Mouse (Mus musculus) ES-E14 (cell line): ENCODE measurements around the gene Vcp. TPM values are rescaled to one million over a fixed set of nuclear protein-coding genes. Genes with fewer than 3 reads are reported as not detected.

Source experiments
- DNase-seq: peaks from one replicate; pipeline ENCODE4 v3.0.0-alpha.2; 2013; ENCODE audit warnings: low read depth, low spot score
- H3K27ac ChIP-seq: 2 replicates; pipeline ENCODE4 v1.5.1; 2012; ENCODE audit warnings: low read depth, mild to moderate bottlenecking, low read length, moderate library complexity, mixed read lengths; ENCODE audit not compliant: poor library complexity, insufficient read depth, severe bottlenecking
- H3K36me3 ChIP-seq: 2 replicates; pipeline ENCODE4 v1.6.1; 2012; ENCODE audit warnings: mild to moderate bottlenecking, low read length, moderate library complexity, mixed read lengths; ENCODE audit not compliant: control insufficient read depth, poor library complexity, insufficient read depth, severe bottlenecking
- H3K4me1 ChIP-seq, 2 experiments: fragments of 150-350 bp in 1 of 2; sonication (generic) in 1 of 2; 2 replicates each; pipeline ENCODE4 v1.6.1; 2012; ENCODE audit warnings: low read length in 2 of 2, mild to moderate bottlenecking in 1 of 2, mixed read lengths in 1 of 2; ENCODE audit not compliant: control insufficient read depth in 2 of 2, insufficient read depth in 2 of 2, poor library complexity in 1 of 2
- H3K4me3 ChIP-seq, 2 experiments: fragments of 150-350 bp in 1 of 2; sonication (generic) in 1 of 2; 2 replicates each; pipeline ENCODE4 v1.5.1; 2012; ENCODE audit warnings: low read length in 2 of 2, low read depth in 1 of 2, mild to moderate bottlenecking in 1 of 2, mixed read lengths in 1 of 2; ENCODE audit not compliant: insufficient read depth in 1 of 2, poor library complexity in 1 of 2, severe bottlenecking in 1 of 2
- H3K9ac ChIP-seq: 2 replicates; pipeline ENCODE4 v1.6.1; 2012; ENCODE audit warnings: low read depth, mild to moderate bottlenecking, low read length, mixed read lengths; ENCODE audit not compliant: poor library complexity, insufficient read depth, severe bottlenecking
- H3K9me3 ChIP-seq: fragments of 150-350 bp; sonication (generic); 2 replicates; pipeline ENCODE4 v1.6.1; 2012; ENCODE audit warnings: low read depth, mild to moderate bottlenecking, low read length; ENCODE audit not compliant: control insufficient read depth, insufficient read depth
- CHD2 ChIP-seq: IDR thresholded peaks from 2 replicates; pipeline ENCODE4 v1.6.1; 2014; ENCODE audit warnings: mild to moderate bottlenecking, low read depth, low read length, inconsistent platforms
- HCFC1 ChIP-seq: IDR thresholded peaks from 2 replicates; pipeline ENCODE4 v1.6.1; 2012; ENCODE audit warnings: low read length, inconsistent platforms, borderline replicate concordance; ENCODE audit not compliant: insufficient read depth
- MAFK ChIP-seq: IDR thresholded peaks from 2 replicates; pipeline ENCODE4 v1.6.1; 2014; ENCODE audit warnings: mild to moderate bottlenecking, low read depth, low read length, inconsistent platforms; ENCODE audit not compliant: insufficient read depth
- ZC3H11A ChIP-seq: IDR thresholded peaks from 2 replicates; pipeline ENCODE4 v1.6.1; 2012; ENCODE audit warnings: low read depth, mild to moderate bottlenecking, inconsistent platforms, low read length, borderline replicate concordance
- ZNF384 ChIP-seq: IDR thresholded peaks from 2 replicates; pipeline ENCODE4 v1.6.1; 2012; ENCODE audit warnings: low read depth, low read length, inconsistent platforms
- in situ Hi-C, 2 experiments: fragments of 600-800 bp; cut with MboI; formaldehyde crosslinking; loops; one replicate each; pipeline ENCODE4 v1.15.1; 2025; ENCODE audit warnings: low sequenced_read_pairs in 2 of 2, inconsistent platforms in 1 of 2; ENCODE audit not compliant: unreplicated experiment in 2 of 2
- total RNA-seq: library from RNA; depleted of rRNA; stranded (reverse); fragments of 300-350 nt; gene quantifications from 2 replicates; pipeline ENCODE4 v1.2.3, GENCODE M21; 2012

Gene Vcp
- total RNA-seq, 1 experiment = 267 TPM

- no peaks in the 10 kb centered on the region for H3K9me3 ChIP-seq
- in situ Hi-C loops = no loop called here
- TF ChIP-seq ZC3H11A = no peak
- TF ChIP-seq HCFC1 = no peak
- peak; percentile 87 for TF ChIP-seq CHD2
- no peak for TF ChIP-seq MAFK
- no peak for TF ChIP-seq ZNF384
- no peaks in the 10 kb centered on the region for H3K36me3 ChIP-seq
- peak within 1 kb of the TSS; percentile 83 to 96 for H3K4me3 ChIP-seq
- peak; percentile 94 for DNase-seq
- peak within 1 kb of the TSS; percentile 85 for H3K9ac ChIP-seq
- peak within 1 kb of the TSS; percentile 79 for H3K27ac ChIP-seq
- H3K4me1 ChIP-seq = peaks cover 6 to 17% of the 10 kb centered on the region in 2 experiments; a peak in 3 of 4 replicates
These were observed 50.6 kb downstream of the Vcp start, which contains the start of gene Dnajb5 for GRCm38 (mm10) chr4:42949676-42950051. Gene Dnajb5 (plus strand): TSS chr4:42949814.

- Histone ChIP-seq H3K4me1 (peaks cover 4 to 14% of the 10 kb centered on the region in 2 experiments; a peak in 3 of 4 replicates), H3K9ac (no peak overlapping the region)
- TF ChIP-seq HCFC1 (no peak), MAFK (no peak), ZNF384 (no peak), CHD2 (no peak), ZC3H11A (no peak)
These were observed 51.1 kb downstream of the Vcp start for GRCm38 (mm10) chr4:42949051-42949675.

GRCm38 (mm10) chr4:42948527-42948926 lies 51.8 kb downstream of the Vcp start:
- DNase-seq = no peak
- H3K9ac ChIP-seq = no peak overlapping the region
- H3K4me1 ChIP-seq = peaks cover 4 to 9% of the 10 kb centered on the region in 2 experiments; a peak in 3 of 4 replicates
- no peak overlapping the region for H3K4me3 ChIP-seq
- TF ChIP-seq HCFC1 (no peak), CHD2 (no peak), ZC3H11A (no peak), ZNF384 (no peak), MAFK (no peak)
- H3K9me3 ChIP-seq = no peaks in the 10 kb centered on the region
- in situ Hi-C loops = no loop called here
- H3K27ac ChIP-seq = no peak overlapping the region
- no peaks in the 10 kb centered on the region for H3K36me3 ChIP-seq

More at GRCm38 (mm10) chr4:42949051-42949675, 51.1 kb downstream of the Vcp start:
- peak overlapping the region in 1 of 2 experiments; percentile 75; a peak in 3 of 4 replicates for H3K4me3 ChIP-seq
- no peak overlapping the region for H3K27ac ChIP-seq
- no peak for DNase-seq
- in situ Hi-C loops = no loop called here
- H3K36me3 ChIP-seq = no peaks in the 10 kb centered on the region
- no peaks in the 10 kb centered on the region for H3K9me3 ChIP-seq

GRCm38 (mm10) chr4:42946733-42947290 lies 53.5 kb downstream of the Vcp start:
- in situ Hi-C loops = no loop called here
- H3K4me3 ChIP-seq = no peak overlapping the region
- no peak overlapping the region for H3K9ac ChIP-seq
- no peaks in the 10 kb centered on the region for H3K9me3 ChIP-seq
- no peak overlapping the region for H3K27ac ChIP-seq
- no peak for TF ChIP-seq MAFK
- TF ChIP-seq ZNF384 = no peak
- TF ChIP-seq CHD2 = no peak
- H3K36me3 ChIP-seq = no peaks in the 10 kb centered on the region
- DNase-seq = no peak
- peaks cover 4% of the 10 kb centered on the region in 2 experiments; a peak in 2 of 4 replicates for H3K4me1 ChIP-seq
